Mouse (Mus musculus) ES-E14 (cell line): ENCODE measurements around the gene Trp53. TPM values are rescaled to one million over a fixed set of nuclear protein-coding genes. Genes with fewer than 3 reads are reported as not detected.

ENCODE experiments used
- DNase-seq: peaks from one replicate; pipeline ENCODE4 v3.0.0-alpha.2; 2013; ENCODE audit warnings: low read depth, low spot score
- H3K27ac ChIP-seq: 2 replicates; pipeline ENCODE4 v1.5.1; 2012; ENCODE audit warnings: low read depth, mild to moderate bottlenecking, low read length, moderate library complexity, mixed read lengths; ENCODE audit not compliant: poor library complexity, insufficient read depth, severe bottlenecking
- H3K36me3 ChIP-seq: 2 replicates; pipeline ENCODE4 v1.6.1; 2012; ENCODE audit warnings: mild to moderate bottlenecking, low read length, moderate library complexity, mixed read lengths; ENCODE audit not compliant: control insufficient read depth, poor library complexity, insufficient read depth, severe bottlenecking
- H3K4me1 ChIP-seq, 2 experiments: fragments of 150-350 bp in 1 of 2; sonication (generic) in 1 of 2; 2 replicates each; pipeline ENCODE4 v1.6.1; 2012; ENCODE audit warnings: low read length in 2 of 2, mild to moderate bottlenecking in 1 of 2, mixed read lengths in 1 of 2; ENCODE audit not compliant: control insufficient read depth in 2 of 2, insufficient read depth in 2 of 2, poor library complexity in 1 of 2
- H3K4me3 ChIP-seq, 2 experiments: fragments of 150-350 bp in 1 of 2; sonication (generic) in 1 of 2; 2 replicates each; pipeline ENCODE4 v1.5.1; 2012; ENCODE audit warnings: low read length in 2 of 2, low read depth in 1 of 2, mild to moderate bottlenecking in 1 of 2, mixed read lengths in 1 of 2; ENCODE audit not compliant: insufficient read depth in 1 of 2, poor library complexity in 1 of 2, severe bottlenecking in 1 of 2
- H3K9ac ChIP-seq: 2 replicates; pipeline ENCODE4 v1.6.1; 2012; ENCODE audit warnings: low read depth, mild to moderate bottlenecking, low read length, mixed read lengths; ENCODE audit not compliant: poor library complexity, insufficient read depth, severe bottlenecking
- H3K9me3 ChIP-seq: fragments of 150-350 bp; sonication (generic); 2 replicates; pipeline ENCODE4 v1.6.1; 2012; ENCODE audit warnings: low read depth, mild to moderate bottlenecking, low read length; ENCODE audit not compliant: control insufficient read depth, insufficient read depth
- CHD2 ChIP-seq: IDR thresholded peaks from 2 replicates; pipeline ENCODE4 v1.6.1; 2014; ENCODE audit warnings: mild to moderate bottlenecking, low read depth, low read length, inconsistent platforms
- HCFC1 ChIP-seq: IDR thresholded peaks from 2 replicates; pipeline ENCODE4 v1.6.1; 2012; ENCODE audit warnings: low read length, inconsistent platforms, borderline replicate concordance; ENCODE audit not compliant: insufficient read depth
- MAFK ChIP-seq: IDR thresholded peaks from 2 replicates; pipeline ENCODE4 v1.6.1; 2014; ENCODE audit warnings: mild to moderate bottlenecking, low read depth, low read length, inconsistent platforms; ENCODE audit not compliant: insufficient read depth
- ZC3H11A ChIP-seq: IDR thresholded peaks from 2 replicates; pipeline ENCODE4 v1.6.1; 2012; ENCODE audit warnings: low read depth, mild to moderate bottlenecking, inconsistent platforms, low read length, borderline replicate concordance
- ZNF384 ChIP-seq: IDR thresholded peaks from 2 replicates; pipeline ENCODE4 v1.6.1; 2012; ENCODE audit warnings: low read depth, low read length, inconsistent platforms
- in situ Hi-C, 2 experiments: fragments of 600-800 bp; cut with MboI; formaldehyde crosslinking; loops; one replicate each; pipeline ENCODE4 v1.15.1; 2025; ENCODE audit warnings: low sequenced_read_pairs in 2 of 2, inconsistent platforms in 1 of 2; ENCODE audit not compliant: unreplicated experiment in 2 of 2
- total RNA-seq: library from RNA; depleted of rRNA; stranded (reverse); fragments of 300-350 nt; gene quantifications from 2 replicates; pipeline ENCODE4 v1.2.3, GENCODE M21; 2012

Trp53 gene
- total RNA-seq, 1 experiment = 105 TPM

DNA sequence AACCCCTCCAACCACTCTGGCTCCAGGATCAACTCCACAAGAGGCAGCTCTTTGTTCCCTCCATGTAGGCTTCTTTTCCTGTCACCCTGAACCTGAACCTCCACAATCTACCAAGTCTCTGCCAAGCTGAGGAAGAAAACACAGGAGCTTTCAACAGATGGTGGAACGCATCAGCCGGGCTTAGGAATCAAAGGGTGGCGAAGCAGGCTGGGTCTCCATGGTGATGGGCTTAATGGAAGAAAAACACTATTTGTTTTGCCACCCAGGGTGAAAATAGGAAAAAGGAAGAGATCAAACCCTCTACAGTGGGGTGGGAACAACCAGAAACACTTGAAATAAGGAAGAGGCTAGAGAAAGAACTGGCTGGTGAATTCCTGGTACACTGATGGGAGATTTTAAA, 36.6 kb upstream of the Trp53 start:
- DNase-seq = no peak
- Histone ChIP-seq H3K4me1 (peaks cover 3 to 18% of the 10 kb centered on the region in 2 experiments; a peak in 3 of 4 replicates), H3K27ac (no peak overlapping the region), H3K9ac (no peak overlapping the region), H3K4me3 (no peak overlapping the region), H3K36me3 (no peaks in the 10 kb centered on the region), H3K9me3 (no peaks in the 10 kb centered on the region)
- TF ChIP-seq CHD2 (no peak), ZC3H11A (no peak), MAFK (no peak), ZNF384 (no peak), HCFC1 (no peak)
- in situ Hi-C loops = no loop called here

DNA sequence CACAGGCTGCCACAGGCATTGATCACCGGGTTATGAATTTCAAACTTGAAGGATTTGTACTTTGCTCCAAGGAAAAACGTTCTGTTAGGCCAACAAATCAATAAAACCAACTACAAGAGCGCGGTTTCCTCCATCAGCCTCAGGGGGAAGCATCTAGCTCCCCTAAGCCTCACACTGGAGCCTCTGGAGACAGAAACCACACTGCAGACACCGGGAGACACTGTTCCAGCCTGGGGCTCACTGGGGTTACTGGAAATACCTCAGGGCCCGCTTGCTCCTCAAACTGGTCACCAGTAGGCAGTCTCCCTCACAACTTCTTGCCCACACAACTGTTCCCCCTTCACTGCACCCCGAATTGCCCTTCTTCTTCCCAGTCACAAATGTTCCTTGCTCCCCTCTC, 34.2 kb upstream of the Trp53 start:
- in situ Hi-C loops = no loop called here
- TF ChIP-seq MAFK (no peak), ZNF384 (no peak), ZC3H11A (no peak), HCFC1 (no peak), CHD2 (no peak)
- H3K4me1 ChIP-seq = peaks cover 7 to 30% of the 10 kb centered on the region in 2 experiments
- H3K27ac ChIP-seq = no peak overlapping the region
- peak overlapping the region; percentile 79 for H3K9ac ChIP-seq
- H3K9me3 ChIP-seq = no peaks in the 10 kb centered on the region
- DNase-seq = no peak
- H3K4me3 ChIP-seq = peak overlapping the region; percentile 54 to 66
- H3K36me3 ChIP-seq = no peaks in the 10 kb centered on the region

DNA sequence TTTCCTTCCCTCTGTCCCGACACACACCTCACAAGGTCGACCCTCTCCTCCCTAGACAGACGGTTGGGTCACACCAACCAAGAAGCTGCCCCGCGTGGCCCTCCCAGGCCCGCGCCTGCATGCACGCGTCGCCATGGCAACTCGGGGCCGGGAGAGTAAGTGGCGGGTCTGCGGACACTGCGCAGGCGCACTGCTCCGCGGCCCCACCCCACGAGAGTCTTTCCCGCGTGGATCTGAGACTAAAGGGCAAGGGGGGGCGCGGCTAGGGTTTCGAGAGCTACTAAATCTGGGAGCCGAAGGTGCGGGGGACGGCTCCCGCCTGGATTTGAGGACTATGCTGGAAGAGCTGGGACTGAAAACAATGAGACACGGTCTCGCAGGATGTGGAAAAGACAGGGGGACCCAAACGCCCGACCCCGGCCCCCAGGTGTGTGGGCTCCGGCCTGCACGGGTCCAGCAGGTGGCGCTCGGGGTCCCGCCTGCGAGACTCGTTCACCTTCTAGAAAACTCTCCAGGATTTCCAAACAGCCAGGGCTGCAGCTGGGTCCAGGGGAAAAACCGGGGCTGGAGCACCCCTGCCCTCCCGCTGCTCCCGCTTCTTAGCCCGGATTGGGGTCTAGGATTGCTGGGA, 33.6 kb upstream of the Trp53 start:
- no peaks in the 10 kb centered on the region for H3K9me3 ChIP-seq
- peaks cover 7 to 30% of the 10 kb centered on the region in 2 experiments for H3K4me1 ChIP-seq
- H3K4me3 ChIP-seq = peak overlapping the region; percentile 54 to 66
- in situ Hi-C loops = no loop called here
- no peaks in the 10 kb centered on the region for H3K36me3 ChIP-seq
- H3K9ac ChIP-seq = peak overlapping the region; percentile 79
- H3K27ac ChIP-seq = peak overlapping the region; percentile 34
- DNase-seq = no peak
- TF ChIP-seq ZNF384 (peak; percentile 88), MAFK (no peak), HCFC1 (peak; percentile 69)

DNA sequence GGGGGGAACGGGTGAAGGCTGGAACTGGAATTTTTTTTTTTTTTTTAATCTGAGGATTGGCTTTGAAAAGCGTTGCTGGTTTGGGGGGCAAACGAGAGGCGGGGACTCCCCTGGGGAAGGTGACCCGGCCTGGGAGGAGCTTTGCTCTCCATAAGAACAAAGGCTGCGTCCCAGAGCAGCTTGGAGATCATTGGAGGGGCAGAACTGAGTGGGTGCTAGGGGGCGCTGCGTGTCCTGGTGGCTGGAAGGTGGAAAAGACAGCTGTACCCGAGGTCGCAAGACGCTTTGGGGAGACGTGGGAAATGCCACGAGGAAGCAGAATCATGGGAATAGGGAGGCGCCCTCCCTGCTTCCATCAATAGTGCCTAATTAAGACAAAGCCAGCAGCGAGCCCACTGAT, 33.1 kb upstream of the Trp53 start:
- Histone ChIP-seq H3K4me3 (peak overlapping the region; percentile 54 to 66), H3K9me3 (no peaks in the 10 kb centered on the region), H3K27ac (peak overlapping the region; percentile 34; the same call in 1 of the 2 replicates), H3K36me3 (no peaks in the 10 kb centered on the region), H3K9ac (peak overlapping the region; percentile 15; the same call in 1 of the 2 replicates), H3K4me1 (peaks cover 7 to 33% of the 10 kb centered on the region in 2 experiments)
- TF ChIP-seq CHD2 = no peak
- TF ChIP-seq MAFK = no peak
- TF ChIP-seq ZC3H11A = no peak
- no peak for TF ChIP-seq HCFC1
- no peak; the same call in 1 of the 2 replicates for TF ChIP-seq ZNF384
- in situ Hi-C loops = no loop called here
- no peak for DNase-seq
